Mouse (Mus musculus) lung, postnatal 36 days (tissue): ENCODE results near the gene Ppat.
A peak's percentile ranks its signal among the peaks of the same experiment; 100 is the strongest.
"Not testable (repeated sequence)": the region's sequence is repeated elsewhere in the genome, so short reads cannot be mapped to it uniquely, and the experiment has no call there.

Experiments used
- DNase-seq: peaks from one replicate; pipeline ENCODE4 v3.0.0; 2022; ENCODE audit warnings: mixed read lengths

Ppat gene

GRCm38 (mm10) chr5:76947142-76947541, 4.2 kb downstream of the Ppat start:
- DNase-seq: no peak

- no peak for DNase-seq
These were observed 5.7 kb downstream of the Ppat start for GRCm38 (mm10) chr5:76945678-76946033.

- DNase-seq: no peak
These were observed 6.3 kb downstream of the Ppat start for GRCm38 (mm10) chr5:76944965-76945677.

GRCm38 (mm10) chr5:76942505-76942904, 8.9 kb downstream of the Ppat start:
- DNase-seq: no peak

- no peak for DNase-seq
These were observed 9.4 kb downstream of the Ppat start for GRCm38 (mm10) chr5:76941975-76942374.

GRCm38 (mm10) chr5:76939717-76940116, 11.7 kb downstream of the Ppat start:
- DNase-seq: no peak

- peak; percentile 57 for DNase-seq
These were observed 22.0 kb downstream of the Ppat start for GRCm38 (mm10) chr5:76929180-76929877.

GRCm38 (mm10) chr5:76928124-76928832, 23.1 kb downstream of the Ppat start:
- peak; percentile 83 for DNase-seq

- DNase-seq: no peak
These were observed 27.1 kb downstream of the Ppat start for GRCm38 (mm10) chr5:76924296-76924695.

GRCm38 (mm10) chr5:76923428-76923827, 27.9 kb downstream of the Ppat start:
- DNase-seq: peak; percentile 31

GRCm38 (mm10) chr5:76922833-76923232, 28.5 kb downstream of the Ppat start:
- DNase-seq: no peak

- not testable (repeated sequence) for DNase-seq
These were observed 38.9 kb downstream of the Ppat start for GRCm38 (mm10) chr5:76912522-76912921.

- no peak for DNase-seq
These were observed 40.6 kb downstream of the Ppat start for GRCm38 (mm10) chr5:76910807-76911206.

- no peak for DNase-seq
These were observed 45.3 kb downstream of the Ppat start for GRCm38 (mm10) chr5:76906155-76906499.

GRCm38 (mm10) chr5:76905405-76906154, 45.8 kb downstream of the Ppat start, which contains the start of gene Aasdh:
Gene Aasdh (minus strand): TSS chr5:76905514.
- DNase-seq: peak; percentile 95

GRCm38 (mm10) chr5:76904713-76905404, 46.5 kb downstream of the Ppat start:
- no peak for DNase-seq

- DNase-seq: no peak
These were observed 49.2 kb downstream of the Ppat start for GRCm38 (mm10) chr5:76902131-76902530.

- no peak for DNase-seq
These were observed 58.3 kb downstream of the Ppat start for GRCm38 (mm10) chr5:76893084-76893483.

GRCm38 (mm10) chr5:76892608-76893007, 58.8 kb downstream of the Ppat start:
- DNase-seq: no peak

- no peak for DNase-seq
These were observed 64.4 kb downstream of the Ppat start for GRCm38 (mm10) chr5:76887011-76887410.

GRCm38 (mm10) chr5:76884107-76884506, 67.3 kb downstream of the Ppat start:
- no peak for DNase-seq

GRCm38 (mm10) chr5:76876106-76876758, 75.1 kb downstream of the Ppat start:
- no peak for DNase-seq
